Mouse (Mus musculus) midbrain, embryonic 16.5 days (tissue): ENCODE data around the gene Pard3b. TPM values are rescaled to one million over a fixed set of nuclear protein-coding genes. Genes with fewer than 3 reads are reported as not detected.

ENCODE experiments used
- ATAC-seq: fragments of 200-750 bp; cut with Nextera tagmentation; 2 replicates; pipeline ENCODE4 v1.8.0; 2017; ENCODE audit warnings: moderate TSS enrichment
- H3K27ac ChIP-seq: fragments of 300-500 bp; sonication (generic); 2 replicates; pipeline ENCODE4 v1.5.1; 2014; ENCODE audit warnings: mild to moderate bottlenecking, low read length, mixed read lengths
- H3K27me3 ChIP-seq: fragments of 300-500 bp; sonication (generic); 2 replicates; pipeline ENCODE4 v1.6.1; 2014; ENCODE audit warnings: low read depth, low read length, mixed read lengths; ENCODE audit not compliant: control insufficient read depth, insufficient read depth
- H3K36me3 ChIP-seq: fragments of 300-500 bp; sonication (generic); 2 replicates; pipeline ENCODE4 v1.6.1; 2014; ENCODE audit warnings: mild to moderate bottlenecking, low read length, moderate library complexity, mixed read lengths; ENCODE audit not compliant: control insufficient read depth, insufficient read depth
- H3K4me1 ChIP-seq: fragments of 300-500 bp; sonication (generic); 2 replicates; pipeline ENCODE4 v1.6.1; 2014; ENCODE audit warnings: mild to moderate bottlenecking, low read length, mixed read lengths; ENCODE audit not compliant: control insufficient read depth, insufficient read depth
- H3K4me2 ChIP-seq: fragments of 300-500 bp; sonication (generic); 2 replicates; pipeline ENCODE4 v1.6.1; 2014; ENCODE audit warnings: mild to moderate bottlenecking, low read length, mixed read lengths
- H3K4me3 ChIP-seq: fragments of 300-500 bp; sonication (generic); 2 replicates; pipeline ENCODE4 v1.5.1; 2014; ENCODE audit warnings: low read depth, mild to moderate bottlenecking, low read length, moderate library complexity, mixed read lengths
- H3K9ac ChIP-seq: fragments of 300-500 bp; sonication (generic); 2 replicates; pipeline ENCODE4 v1.6.1; 2014; ENCODE audit warnings: low read depth, low read length, mixed read lengths
- H3K9me3 ChIP-seq: fragments of 300-500 bp; sonication (generic); replicated peaks from 2 replicates; pipeline ENCODE4 v1.6.1; 2014; ENCODE audit warnings: mild to moderate bottlenecking, low read length, mixed read lengths; ENCODE audit not compliant: control insufficient read depth, poor library complexity, severe bottlenecking
- WGBS: fragments of 180-500 bp; shearing (Covaris S2); extraction: QIAGEN DNeasy Blood & Tissue Kit; methylation state at CpG from one replicate; pipeline ENCODE4 v1.1.7; 2014; 5-methylcytosine and 5-hydroxymethylcytosine counted together
- polyA plus RNA-seq: library from polyadenylated mRNA; unstranded; fragments of >200 nt; fragmentation: Nextera tagmentation; extraction: Ambion mirVana; gene quantifications from 2 replicates; pipeline ENCODE4 v1.2.1, GENCODE M21; 2015

Pard3b gene
- polyA plus RNA-seq, 1 experiment from 2014 or later: 7.2 TPM

- whole genome bisulfite sequencing: 52% methylated on average over 7 of the region's 7 CpGs
- Histone ChIP-seq H3K4me1 (peaks cover 9% of the 10 kb centered on the region), H3K27ac (no peak overlapping the region), H3K36me3 (no peaks in the 10 kb centered on the region), H3K4me2 (no peak overlapping the region), H3K4me3 (no peak overlapping the region), H3K9ac (no peak overlapping the region), H3K27me3 (no peaks in the 10 kb centered on the region), H3K9me3 (no peaks in the 10 kb centered on the region)
- no peak for ATAC-seq
These were observed 889.2 kb downstream of the Pard3b start for GRCm38 (mm10) chr1:62527788-62528187.

DNA sequence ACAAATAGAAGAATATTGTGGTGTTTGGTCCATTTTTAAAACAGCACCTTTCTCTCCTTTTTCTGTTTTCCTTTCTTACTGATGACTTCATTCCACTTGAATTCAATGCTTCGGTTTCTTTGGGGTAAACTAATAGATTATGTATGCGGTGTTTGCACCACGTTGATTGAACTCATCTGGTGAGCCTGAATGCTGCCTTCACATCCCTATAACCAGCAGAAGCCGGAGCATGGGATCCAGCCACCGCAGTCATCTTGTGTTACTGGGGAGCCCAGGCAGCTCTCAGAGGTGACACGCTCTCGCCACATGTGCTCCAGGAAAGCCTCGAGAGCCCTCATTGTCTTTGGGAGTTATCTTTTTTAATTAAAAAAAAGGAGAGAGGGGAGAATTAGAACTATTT, 891.3 kb downstream of the Pard3b start:
- 43% methylated on average over 8 of the region's 8 CpGs for whole genome bisulfite sequencing
- H3K36me3 ChIP-seq: no peaks in the 10 kb centered on the region
- ATAC-seq: no peak

DNA sequence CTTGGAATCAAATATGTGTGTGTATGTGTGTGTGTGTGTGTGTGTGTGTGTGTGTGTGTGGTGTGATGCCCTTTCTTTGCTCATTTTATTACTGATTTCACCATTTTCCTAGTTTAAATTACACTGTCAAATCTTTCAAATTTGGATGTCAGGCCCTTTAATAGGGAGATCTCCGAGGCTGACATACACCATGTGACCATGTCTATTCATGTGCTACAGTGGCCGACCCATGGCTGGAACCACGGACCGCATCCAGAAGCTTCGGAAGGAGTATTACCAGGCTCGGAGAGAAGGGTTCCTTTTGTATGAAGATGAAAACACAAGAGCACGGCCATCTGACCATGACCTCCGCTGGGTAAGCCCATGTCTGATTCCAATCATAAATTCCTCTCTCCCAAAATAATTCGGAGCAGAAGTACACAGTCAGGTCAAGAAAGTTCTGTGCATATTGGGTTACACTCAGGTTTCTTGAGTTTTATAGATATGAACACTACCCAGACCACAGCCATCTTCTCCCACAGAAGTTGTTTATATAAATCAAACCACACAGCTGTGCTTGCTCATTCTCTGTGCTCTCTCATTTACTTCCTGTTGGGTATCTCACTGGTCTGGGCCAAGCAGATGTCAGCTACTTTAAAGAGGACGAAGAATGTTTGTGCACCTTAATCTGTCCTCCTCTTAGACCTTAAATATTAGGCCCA, 894.0 kb downstream of the Pard3b start:
- no peaks in the 10 kb centered on the region for H3K36me3 ChIP-seq
- no peak overlapping the region for H3K4me2 ChIP-seq
- ATAC-seq: no peak
- H3K4me3 ChIP-seq: no peak overlapping the region
- no peaks in the 10 kb centered on the region for H3K9me3 ChIP-seq
- WGBS: 88% methylated on average over 10 of the region's 10 CpGs
- H3K27me3 ChIP-seq: no peaks in the 10 kb centered on the region
- H3K4me1 ChIP-seq: peaks cover 7% of the 10 kb centered on the region
- no peak overlapping the region for H3K27ac ChIP-seq
- no peak overlapping the region for H3K9ac ChIP-seq

More for the DNA sequence above, 891.3 kb downstream of the Pard3b start:
- no peaks in the 10 kb centered on the region for H3K9me3 ChIP-seq
- no peaks in the 10 kb centered on the region for H3K27me3 ChIP-seq
- H3K4me3 ChIP-seq: no peak overlapping the region
- H3K9ac ChIP-seq: no peak overlapping the region
- no peak overlapping the region for H3K27ac ChIP-seq
- peaks cover 9% of the 10 kb centered on the region for H3K4me1 ChIP-seq
- no peak overlapping the region for H3K4me2 ChIP-seq

- WGBS: 96% methylated on average over 4 of the region's 4 CpGs
- H3K27ac ChIP-seq: no peak overlapping the region
- no peaks in the 10 kb centered on the region for H3K4me1 ChIP-seq
- ATAC-seq: no peak
- no peaks in the 10 kb centered on the region for H3K9me3 ChIP-seq
- H3K9ac ChIP-seq: no peak overlapping the region
- H3K36me3 ChIP-seq: no peaks in the 10 kb centered on the region
- H3K4me2 ChIP-seq: no peak overlapping the region
- H3K4me3 ChIP-seq: no peak overlapping the region
- no peaks in the 10 kb centered on the region for H3K27me3 ChIP-seq
These were observed 910.3 kb downstream of the Pard3b start for GRCm38 (mm10) chr1:62548953-62549352.

DNA sequence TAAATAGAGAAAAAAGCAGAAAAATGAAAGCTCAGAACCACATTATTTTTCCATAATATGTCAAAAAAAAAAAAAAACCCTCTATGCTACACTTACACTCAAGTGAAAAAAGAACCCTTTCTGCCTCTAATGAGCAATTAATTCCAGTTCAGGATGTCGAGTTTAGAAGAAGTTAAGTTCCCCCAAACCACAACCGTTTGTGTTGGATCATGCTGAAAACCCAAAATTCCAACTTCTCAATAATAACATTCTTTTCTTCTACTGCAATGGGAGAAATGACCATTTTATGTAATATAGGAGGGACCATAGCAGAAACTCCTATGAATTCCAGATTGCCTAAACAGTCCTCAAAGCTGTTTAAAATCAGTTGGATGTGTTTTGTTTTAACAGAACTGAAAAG, 911.9 kb downstream of the Pard3b start:
- Histone ChIP-seq H3K27ac (no peak overlapping the region), H3K4me2 (no peak overlapping the region), H3K27me3 (no peaks in the 10 kb centered on the region), H3K9ac (no peak overlapping the region), H3K4me1 (no peaks in the 10 kb centered on the region), H3K9me3 (no peaks in the 10 kb centered on the region), H3K36me3 (no peaks in the 10 kb centered on the region), H3K4me3 (no peak overlapping the region)
- 79% methylated on average over 2 of the region's 2 CpGs for WGBS
- ATAC-seq: no peak

DNA sequence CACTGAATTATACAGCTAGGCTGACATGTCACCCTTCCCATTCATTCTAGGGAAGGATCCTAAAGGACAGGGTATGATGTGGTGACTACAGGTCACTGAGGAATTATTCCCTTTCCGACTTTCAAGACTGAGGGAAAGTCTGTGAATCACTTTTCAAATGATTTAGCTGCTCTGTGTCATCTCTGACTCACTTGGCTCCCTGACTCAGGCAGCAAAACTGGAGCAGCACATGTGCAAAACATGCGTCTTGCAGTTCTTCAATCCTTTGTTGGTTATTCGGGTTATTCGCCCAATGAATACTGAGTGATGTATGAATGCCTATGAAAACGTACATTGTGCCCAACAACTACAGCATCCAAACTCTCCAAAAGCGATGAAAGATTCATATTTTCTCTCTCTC, 912.9 kb downstream of the Pard3b start:
- Histone ChIP-seq H3K27ac (no peak overlapping the region), H3K27me3 (no peaks in the 10 kb centered on the region), H3K36me3 (no peaks in the 10 kb centered on the region), H3K9ac (no peak overlapping the region), H3K9me3 (no peaks in the 10 kb centered on the region), H3K4me3 (no peak overlapping the region), H3K4me2 (no peak overlapping the region), H3K4me1 (no peaks in the 10 kb centered on the region)
- ATAC-seq: no peak
- 89% methylated on average over 6 of the region's 6 CpGs for WGBS

DNA sequence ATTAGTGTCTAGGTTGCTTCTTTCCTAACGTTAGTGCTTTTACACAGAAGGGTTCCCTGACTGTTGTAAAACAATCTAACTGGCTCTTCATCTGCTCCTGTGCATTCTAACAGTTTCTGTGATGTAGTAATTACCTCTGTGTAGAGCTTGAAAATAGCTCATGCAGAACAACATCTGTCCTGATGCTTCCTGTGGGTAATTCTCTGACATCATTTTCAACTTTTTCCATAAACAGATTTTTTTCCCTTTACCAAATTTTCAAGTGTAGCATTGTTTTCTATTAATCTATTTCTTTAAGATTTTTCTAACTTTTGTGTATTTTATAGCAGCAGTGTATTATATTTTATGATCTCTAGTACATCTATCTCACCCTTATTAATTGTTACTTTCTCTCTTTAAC, 917.2 kb downstream of the Pard3b start:
- Histone ChIP-seq H3K4me2 (no peak overlapping the region), H3K36me3 (no peaks in the 10 kb centered on the region), H3K27ac (no peak overlapping the region), H3K4me1 (no peaks in the 10 kb centered on the region), H3K9ac (no peak overlapping the region), H3K4me3 (no peak overlapping the region), H3K27me3 (no peaks in the 10 kb centered on the region), H3K9me3 (no peaks in the 10 kb centered on the region)
- ATAC-seq: no peak
- 44% methylated on average over 1 of the region's 1 CpGs for WGBS

DNA sequence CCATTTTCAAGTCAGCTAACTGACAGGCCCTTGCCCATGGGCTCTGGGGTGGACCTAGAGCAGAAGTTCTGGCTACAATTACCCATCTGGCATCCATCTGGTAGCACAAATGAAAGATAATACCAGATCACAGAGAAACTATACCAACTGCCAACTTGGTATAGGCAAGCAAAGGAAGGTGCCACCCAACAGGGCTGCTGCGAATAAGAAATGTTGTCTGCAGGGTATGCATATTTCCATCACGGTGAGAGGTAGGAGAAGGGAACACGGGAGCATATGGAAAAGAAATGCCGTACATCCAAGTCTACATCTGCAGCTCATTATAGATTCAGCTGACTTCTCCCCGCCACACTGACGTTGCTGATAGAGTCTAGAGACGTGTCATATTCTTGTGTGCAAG, 924.4 kb downstream of the Pard3b start:
- H3K9ac ChIP-seq: no peak overlapping the region
- no peaks in the 10 kb centered on the region for H3K9me3 ChIP-seq
- 71% methylated on average over 7 of the region's 7 CpGs for WGBS
- peak overlapping the region; percentile 32; the same call in 1 of the 2 replicates for H3K27ac ChIP-seq
- H3K4me3 ChIP-seq: no peak overlapping the region
- H3K36me3 ChIP-seq: no peaks in the 10 kb centered on the region
- no peak overlapping the region for H3K4me2 ChIP-seq
- no peaks in the 10 kb centered on the region for H3K27me3 ChIP-seq
- no peak for ATAC-seq
- H3K4me1 ChIP-seq: peaks cover 22% of the 10 kb centered on the region

- no peak overlapping the region for H3K9ac ChIP-seq
- ATAC-seq: no peak
- 10% methylated on average over 13 of the region's 13 CpGs for WGBS
These were observed 925.9 kb downstream of the Pard3b start for GRCm38 (mm10) chr1:62564245-62565119.

More at GRCm38 (mm10) chr1:62564245-62565119, 925.9 kb downstream of the Pard3b start:
- H3K27me3 ChIP-seq: no peaks in the 10 kb centered on the region
- no peak overlapping the region for H3K4me3 ChIP-seq
- H3K4me2 ChIP-seq: peak overlapping the region; percentile 27
- H3K4me1 ChIP-seq: peaks cover 22% of the 10 kb centered on the region
- no peak overlapping the region for H3K27ac ChIP-seq
- no peaks in the 10 kb centered on the region for H3K36me3 ChIP-seq
- H3K9me3 ChIP-seq: no peaks in the 10 kb centered on the region
